Mouse (Mus musculus) stomach, postnatal 0 days (tissue): ENCODE measurements at regions not wholly inside any gene's neighbourhood (a gene's known extent, or its start where the extent isn't known, plus 50 kb on each side); places are given as distances from the start of the nearest gene placed in this dataset.
A peak's percentile ranks its signal among the peaks of the same experiment; 100 is the strongest.

Experiments
- ATAC-seq: fragments of 200-750 bp; cut with Nextera tagmentation; 2 replicates; pipeline ENCODE4 v1.8.0; 2017; ENCODE audit not compliant: low FRiP score, low TSS enrichment
- DNase-seq: peaks from one replicate; pipeline ENCODE4 v3.0.0-alpha.2; 2016; ENCODE audit warnings: low spot score
- H3K27ac ChIP-seq: fragments of 300-500 bp; sonication (generic); replicated peaks from 2 replicates; pipeline ENCODE4 v1.5.1; 2014; ENCODE audit warnings: mild to moderate bottlenecking, control low read depth
- H3K27me3 ChIP-seq: fragments of 300-500 bp; sonication (generic); 2 replicates; pipeline ENCODE4 v1.6.1; 2014; ENCODE audit warnings: low read length; ENCODE audit not compliant: control insufficient read depth, insufficient read depth
- H3K36me3 ChIP-seq: fragments of 300-500 bp; sonication (generic); 2 replicates; pipeline ENCODE4 v1.6.1; 2014; ENCODE audit warnings: low read length, mixed read lengths; ENCODE audit not compliant: control insufficient read depth, insufficient read depth
- H3K4me1 ChIP-seq: fragments of 300-500 bp; sonication (generic); replicated peaks from 2 replicates; pipeline ENCODE4 v1.6.1; 2014; ENCODE audit warnings: antibody characterized with exemption; ENCODE audit not compliant: control insufficient read depth, insufficient read depth
- H3K4me2 ChIP-seq: fragments of 300-500 bp; sonication (generic); replicated peaks from 2 replicates; pipeline ENCODE4 v1.6.1; 2014; ENCODE audit warnings: low read depth, mild to moderate bottlenecking, control low read depth, moderate library complexity
- H3K4me3 ChIP-seq: fragments of 300-500 bp; sonication (generic); 2 replicates; pipeline ENCODE4 v1.5.1; 2014; ENCODE audit warnings: low read depth, low read length, control low read depth
- H3K9ac ChIP-seq: fragments of 300-500 bp; sonication (generic); 2 replicates; pipeline ENCODE4 v1.6.1; 2014; ENCODE audit warnings: mild to moderate bottlenecking, low read length, control low read depth, mixed read lengths
- H3K9me3 ChIP-seq: fragments of 300-500 bp; sonication (generic); 2 replicates; pipeline ENCODE4 v1.6.1; 2016; ENCODE audit warnings: low read length; ENCODE audit not compliant: control insufficient read depth
- CTCF ChIP-seq: IDR thresholded peaks from 2 replicates; pipeline ENCODE4 v1.5.1; 2016; ENCODE audit warnings: antibody characterized with exemption, low read depth, mild to moderate bottlenecking, moderate library complexity
- EP300 ChIP-seq: optimal IDR thresholded peaks from 2 replicates; pipeline ENCODE3; 2016; ENCODE audit warnings: antibody characterized with exemption
- WGBS: fragments of 180-500 bp; shearing (Covaris S2); extraction: QIAGEN DNeasy Blood & Tissue Kit; methylation state at CpG from one replicate; pipeline ENCODE4 v1.1.7; 2014; 5-methylcytosine and 5-hydroxymethylcytosine counted together

DNA sequence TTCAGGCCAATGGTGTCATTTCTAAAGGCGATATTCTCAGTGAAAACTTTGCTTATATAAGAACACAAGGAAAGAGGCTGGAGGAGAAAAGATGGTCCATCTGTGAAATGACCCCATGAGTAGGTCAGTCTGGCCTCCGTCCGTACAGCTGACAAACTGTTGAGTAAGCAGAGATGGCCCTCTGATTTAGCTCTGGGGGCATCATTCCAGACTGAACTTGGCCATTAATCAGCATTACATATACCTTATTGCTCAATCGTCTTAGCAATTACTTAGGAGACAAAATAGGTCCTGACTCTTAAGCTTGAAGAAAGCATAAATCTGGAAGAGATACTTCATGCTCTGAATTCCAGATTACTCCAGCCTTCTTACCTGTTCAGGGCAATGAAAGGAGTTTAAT is 132.8 kb upstream of the Noct start:
- H3K9ac ChIP-seq: no peak overlapping the region
- H3K27ac ChIP-seq: no peak overlapping the region
- TF ChIP-seq CTCF: no peak
- TF ChIP-seq EP300: no peak
- DNase-seq (no peak), ATAC-seq (no peak)
- WGBS: 59% methylated on average over 4 of the region's 4 CpGs
- H3K27me3 ChIP-seq: no peaks in the 10 kb centered on the region
- no peaks in the 10 kb centered on the region for H3K4me1 ChIP-seq
- no peaks in the 10 kb centered on the region for H3K9me3 ChIP-seq
- H3K36me3 ChIP-seq: no peaks in the 10 kb centered on the region
- H3K4me2 ChIP-seq: no peak overlapping the region
- no peak overlapping the region for H3K4me3 ChIP-seq

- Histone ChIP-seq H3K4me3 (no peak overlapping the region), H3K4me1 (no peaks in the 10 kb centered on the region), H3K4me2 (no peak overlapping the region), H3K9ac (no peak overlapping the region), H3K36me3 (no peaks in the 10 kb centered on the region), H3K9me3 (no peaks in the 10 kb centered on the region), H3K27ac (no peak overlapping the region), H3K27me3 (no peaks in the 10 kb centered on the region)
- TF ChIP-seq EP300: no peak
- TF ChIP-seq CTCF: no peak
- ATAC-seq: 0 out of 2 replicates have a peak, but pooled peaks have one; percentile 24
- DNase-seq: no peak
- WGBS: 43% methylated on average over 12 of the region's 12 CpGs
Observed at GRCm38 (mm10) chr3:51092079-51093028, 131.9 kb upstream of the Noct start.

- no peaks in the 10 kb centered on the region for H3K4me1 ChIP-seq
- no peaks in the 10 kb centered on the region for H3K36me3 ChIP-seq
- H3K4me3 ChIP-seq: no peak overlapping the region
- H3K4me2 ChIP-seq: peak overlapping the region; percentile 11; the same call in 1 of the 2 replicates
- no peaks in the 10 kb centered on the region for H3K27me3 ChIP-seq
- H3K9me3 ChIP-seq: no peaks in the 10 kb centered on the region
- ATAC-seq (no peak), DNase-seq (no peak)
- no peak for TF ChIP-seq EP300
- TF ChIP-seq CTCF: no peak
- WGBS: 28% methylated on average over 14 of the region's 14 CpGs
- no peak overlapping the region for H3K27ac ChIP-seq
- H3K9ac ChIP-seq: no peak overlapping the region
Observed at GRCm38 (mm10) chr3:51095847-51096447, 128.3 kb upstream of the Noct start.

GRCm38 (mm10) chr3:51096545-51096944 is 127.7 kb upstream of the Noct start:
- TF ChIP-seq EP300 (no peak), CTCF (no peak)
- DNase-seq (no peak), ATAC-seq (no peak)
- no peaks in the 10 kb centered on the region for H3K9me3 ChIP-seq
- H3K4me2 ChIP-seq: peak overlapping the region; percentile 11; the same call in 1 of the 2 replicates
- 28% methylated on average over 6 of the region's 6 CpGs for WGBS
- no peaks in the 10 kb centered on the region for H3K4me1 ChIP-seq
- H3K27ac ChIP-seq: no peak overlapping the region
- H3K27me3 ChIP-seq: no peaks in the 10 kb centered on the region
- no peak overlapping the region for H3K4me3 ChIP-seq
- H3K36me3 ChIP-seq: no peaks in the 10 kb centered on the region
- H3K9ac ChIP-seq: no peak overlapping the region

GRCm38 (mm10) chr3:51097362-51097761 is 126.9 kb upstream of the Noct start:
- 62% methylated on average over 10 of the region's 10 CpGs for WGBS

GRCm38 (mm10) chr3:51099966-51100365 is 124.3 kb upstream of the Noct start:
- H3K9ac ChIP-seq: no peak overlapping the region
- H3K4me2 ChIP-seq: no peak overlapping the region
- no peak for DNase-seq
- H3K4me3 ChIP-seq: no peak overlapping the region
- no peaks in the 10 kb centered on the region for H3K4me1 ChIP-seq
- no peak overlapping the region for H3K27ac ChIP-seq
- TF ChIP-seq CTCF: no peak
- no peak for TF ChIP-seq EP300
- no peaks in the 10 kb centered on the region for H3K9me3 ChIP-seq
- H3K36me3 ChIP-seq: no peaks in the 10 kb centered on the region
- no peaks in the 10 kb centered on the region for H3K27me3 ChIP-seq
- ATAC-seq: no peak
- WGBS: 61% methylated on average over 7 of the region's 7 CpGs

More at GRCm38 (mm10) chr3:51097362-51097761, 126.9 kb upstream of the Noct start:
- Histone ChIP-seq H3K36me3 (no peaks in the 10 kb centered on the region), H3K4me3 (no peak overlapping the region), H3K9ac (no peak overlapping the region), H3K4me1 (no peaks in the 10 kb centered on the region), H3K27ac (no peak overlapping the region), H3K9me3 (no peaks in the 10 kb centered on the region), H3K4me2 (no peak overlapping the region), H3K27me3 (no peaks in the 10 kb centered on the region)
- ATAC-seq (no peak), DNase-seq (no peak)
- TF ChIP-seq EP300: no peak
- no peak for TF ChIP-seq CTCF
